Mouse (Mus musculus) heart, embryonic 14.5 days (tissue): ENCODE data around the gene Foxk2. TPM values are rescaled to one million over a fixed set of nuclear protein-coding genes. Genes with fewer than 3 reads are reported as not detected.

Source experiments
- ATAC-seq: fragments of 200-750 bp; cut with Nextera tagmentation; 2 replicates; pipeline ENCODE4 v1.8.0; 2017; ENCODE audit warnings: low read depth, moderate TSS enrichment; ENCODE audit not compliant: insufficient number of reproducible peaks, insufficient read depth, low FRiP score
- H3K27ac ChIP-seq, 2 experiments: fragments of 200-500 bp in 1 of 2; fragments of 300-500 bp in 1 of 2; sonication (generic) in 1 of 2; replicated peaks in 1 of 2; 2 replicates each; pipeline ENCODE4 v1.5.1; 2012 to 2014; ENCODE audit warnings: low read depth in 2 of 2, low read length in 2 of 2, control low read depth in 1 of 2, mild to moderate bottlenecking in 1 of 2, mixed read lengths in 1 of 2; ENCODE audit not compliant: control insufficient read depth in 1 of 2, insufficient read depth in 1 of 2
- H3K27me3 ChIP-seq: fragments of 300-500 bp; sonication (generic); 2 replicates; pipeline ENCODE4 v1.6.1; 2014; ENCODE audit warnings: mild to moderate bottlenecking, low read length, control low read depth; ENCODE audit not compliant: control insufficient read depth, insufficient read depth
- H3K36me3 ChIP-seq: fragments of 300-500 bp; sonication (generic); 2 replicates; pipeline ENCODE4 v1.6.1; 2014; ENCODE audit warnings: mild to moderate bottlenecking, control low read depth, low read length, mixed read lengths; ENCODE audit not compliant: control insufficient read depth, insufficient read depth
- H3K4me1 ChIP-seq, 2 experiments: fragments of 200-500 bp in 1 of 2; fragments of 300-500 bp in 1 of 2; sonication (generic) in 1 of 2; 2 replicates each; pipeline ENCODE4 v1.6.1; 2012 to 2014; ENCODE audit warnings: low read length in 2 of 2, control low read depth in 1 of 2, mixed read lengths in 1 of 2; ENCODE audit not compliant: control insufficient read depth in 2 of 2, insufficient read depth in 2 of 2
- H3K4me2 ChIP-seq: fragments of 300-500 bp; sonication (generic); 2 replicates; pipeline ENCODE4 v1.6.1; 2014; ENCODE audit warnings: mild to moderate bottlenecking, low read length
- H3K4me3 ChIP-seq, 2 experiments: fragments of 200-500 bp in 1 of 2; fragments of 300-500 bp in 1 of 2; sonication (generic) in 1 of 2; 2 replicates each; pipeline ENCODE4 v1.5.1; 2012 to 2014; ENCODE audit warnings: low read length in 2 of 2, mild to moderate bottlenecking in 2 of 2, control low read depth in 1 of 2, low read depth in 1 of 2, moderate library complexity in 1 of 2; ENCODE audit not compliant: control insufficient read depth in 1 of 2, insufficient read depth in 1 of 2
- H3K9ac ChIP-seq: fragments of 300-500 bp; sonication (generic); 2 replicates; pipeline ENCODE4 v1.6.1; 2014; ENCODE audit warnings: mild to moderate bottlenecking, low read length
- H3K9me3 ChIP-seq: fragments of 300-500 bp; sonication (generic); 2 replicates; pipeline ENCODE4 v1.6.1; 2016; ENCODE audit warnings: low read length, control low read depth; ENCODE audit not compliant: control insufficient read depth
- WGBS: fragments of 180-500 bp; shearing (Covaris S2); extraction: QIAGEN DNeasy Blood & Tissue Kit; methylation state at CpG from one replicate; pipeline ENCODE4 v1.1.7; 2014; 5-methylcytosine and 5-hydroxymethylcytosine counted together
- polyA plus RNA-seq: library from polyadenylated mRNA; unstranded; fragments of >200 nt; fragmentation: Nextera tagmentation; extraction: Ambion mirVana; gene quantifications from 2 replicates; pipeline ENCODE4 v1.2.1, GENCODE M21; 2014

Foxk2 gene
- 9.2 TPM in 2 replicates for polyA plus RNA-seq

DNA sequence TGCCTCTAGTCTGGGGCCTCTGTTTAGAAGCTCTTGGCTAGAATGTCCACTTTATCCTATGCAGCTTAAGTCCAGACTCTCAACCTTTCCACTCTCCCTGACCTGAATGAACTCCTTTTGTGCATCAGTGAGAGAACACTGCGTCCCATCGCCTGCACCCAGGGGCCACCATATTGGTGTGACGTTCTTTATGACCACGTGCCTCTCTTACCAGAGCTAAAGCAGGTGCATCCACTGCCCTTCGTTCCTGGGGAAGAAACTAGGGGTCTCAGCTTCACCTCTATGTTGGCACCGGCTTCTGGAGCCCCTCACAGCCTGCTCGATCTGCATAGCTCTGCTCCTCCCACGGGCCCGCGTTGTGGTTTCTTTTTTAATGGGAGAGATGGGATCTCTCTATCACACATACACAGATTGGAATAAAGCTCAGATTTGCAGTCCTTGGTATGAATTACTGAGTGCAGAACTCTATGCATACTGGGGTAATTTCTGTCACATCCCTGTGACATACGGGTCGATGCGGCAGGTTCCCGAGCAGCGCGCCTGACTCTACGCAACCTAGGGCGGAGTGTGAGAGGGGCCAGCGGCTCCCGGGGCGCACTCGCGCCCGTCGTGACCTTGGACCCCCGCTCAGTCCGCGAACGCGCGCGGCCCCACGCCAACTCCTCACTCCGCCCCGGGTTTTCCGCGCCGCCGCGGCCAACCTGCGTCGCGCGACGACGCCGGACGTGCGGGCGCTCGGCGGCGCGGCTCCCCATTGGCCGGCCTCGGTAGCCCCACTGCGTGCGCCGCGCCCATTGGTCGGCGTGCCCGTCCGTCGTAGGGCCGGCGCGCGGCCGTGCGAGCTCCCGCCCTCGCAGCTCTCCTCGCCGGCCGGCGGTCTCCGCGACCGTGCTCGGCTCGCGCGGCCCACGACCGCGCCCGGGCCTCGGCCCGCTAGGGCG, at the start of gene Foxk2:
Foxk2 (plus strand) TSS at position 831 of the 941 bp plus-strand sequence.
- H3K27me3 ChIP-seq: no peaks in the 10 kb centered on the region
- H3K4me1 ChIP-seq: peaks cover 5 to 13% of the 10 kb centered on the region in 2 experiments
- H3K9ac ChIP-seq: peak within 1 kb of the TSS; percentile 97
- ATAC-seq: peak; percentile 97
- H3K9me3 ChIP-seq: no peaks in the 10 kb centered on the region
- peak within 1 kb of the TSS; percentile 81 to 92 for H3K27ac ChIP-seq
- H3K36me3 ChIP-seq: peaks cover 55% of the 10 kb centered on the region
- peak within 1 kb of the TSS; percentile 88 for H3K4me2 ChIP-seq
- WGBS: under 1% methylated on average over 78 of the region's 91 CpGs
- H3K4me3 ChIP-seq: peak within 1 kb of the TSS; percentile 75 to 96

DNA sequence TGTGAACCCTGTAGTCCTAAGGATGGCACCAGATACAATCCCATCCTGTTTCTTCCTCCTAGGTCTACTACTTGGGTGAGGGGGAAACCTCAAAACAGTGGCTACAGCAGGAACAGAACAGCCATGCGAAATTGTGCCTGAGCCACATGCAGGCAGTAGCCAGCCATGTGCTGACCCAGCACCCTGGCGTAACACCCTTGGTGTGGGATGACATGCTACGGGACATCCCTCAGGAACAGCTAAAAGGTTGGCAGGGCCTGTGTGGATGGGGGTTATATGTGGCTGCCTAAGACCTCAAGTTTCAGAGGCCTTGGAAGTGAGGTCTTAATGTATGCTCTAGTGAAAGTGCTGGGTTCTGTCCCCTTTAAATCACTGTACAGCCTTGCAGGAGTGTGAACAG, 43.0 kb upstream of the Foxk2 start:
- H3K4me3 ChIP-seq: no peak overlapping the region
- H3K9me3 ChIP-seq: no peaks in the 10 kb centered on the region
- no peak overlapping the region for H3K9ac ChIP-seq
- H3K4me2 ChIP-seq: no peak overlapping the region
- H3K27me3 ChIP-seq: no peaks in the 10 kb centered on the region
- peaks cover 69% of the 10 kb centered on the region for H3K36me3 ChIP-seq
- WGBS: 93% methylated on average over 3 of the region's 3 CpGs
- H3K4me1 ChIP-seq: peaks cover 3 to 11% of the 10 kb centered on the region in 2 experiments; a peak in 2 of 4 replicates
- no peak overlapping the region for H3K27ac ChIP-seq
- ATAC-seq: no peak

DNA sequence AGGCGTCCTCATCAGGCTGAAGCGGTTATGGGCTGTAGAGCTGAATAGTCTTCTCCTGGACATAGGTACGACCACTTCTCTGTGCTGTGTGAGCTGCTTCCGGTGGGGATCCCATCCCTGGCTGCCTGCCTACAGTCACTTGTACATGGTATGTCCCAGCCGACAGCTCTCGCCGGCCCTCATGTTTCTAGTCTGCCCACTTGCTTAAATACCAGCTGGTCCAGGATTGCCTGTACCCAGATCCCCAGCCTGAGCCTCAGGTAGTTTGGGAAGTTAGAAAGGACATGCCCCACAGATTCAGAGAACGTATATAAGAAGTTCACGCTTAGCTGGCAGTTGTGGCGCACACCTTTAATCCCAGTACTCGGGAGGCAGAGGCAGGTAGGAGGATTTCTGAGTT, 40.0 kb upstream of the Foxk2 start:
- H3K27ac ChIP-seq: no peak overlapping the region
- no peak overlapping the region for H3K4me3 ChIP-seq
- H3K27me3 ChIP-seq: no peaks in the 10 kb centered on the region
- ATAC-seq: no peak
- H3K4me2 ChIP-seq: no peak overlapping the region
- peaks cover 3 to 12% of the 10 kb centered on the region in 2 experiments; a peak in 2 of 4 replicates for H3K4me1 ChIP-seq
- H3K9me3 ChIP-seq: no peaks in the 10 kb centered on the region
- H3K9ac ChIP-seq: no peak overlapping the region
- 80% methylated on average over 11 of the region's 11 CpGs for WGBS
- peaks cover 84% of the 10 kb centered on the region for H3K36me3 ChIP-seq

DNA sequence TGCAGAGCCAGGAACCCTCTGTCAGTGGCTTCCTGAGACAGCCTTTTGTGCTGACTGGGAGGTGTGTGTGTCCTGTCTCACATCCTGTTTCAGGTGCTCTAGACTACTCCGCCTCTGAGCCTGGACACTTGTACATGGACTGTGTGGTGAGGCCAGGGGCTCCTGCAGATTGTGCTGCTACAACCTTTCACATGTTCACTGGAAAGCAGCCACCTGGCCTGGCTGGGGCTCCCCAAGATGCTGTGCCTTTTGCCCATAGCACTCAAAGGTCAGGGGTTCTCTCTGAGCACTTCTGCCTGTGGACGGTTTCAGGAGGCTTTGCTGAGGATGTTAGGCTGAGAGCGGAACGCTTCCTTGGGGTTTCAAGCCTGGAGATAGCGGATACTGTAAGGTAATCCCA, 39.0 kb upstream of the Foxk2 start:
- no peaks in the 10 kb centered on the region for H3K9me3 ChIP-seq
- no peak overlapping the region for H3K4me2 ChIP-seq
- no peaks in the 10 kb centered on the region for H3K27me3 ChIP-seq
- no peak overlapping the region for H3K27ac ChIP-seq
- WGBS: 86% methylated on average over 5 of the region's 5 CpGs
- H3K9ac ChIP-seq: no peak overlapping the region
- H3K4me3 ChIP-seq: no peak overlapping the region
- peaks cover 91% of the 10 kb centered on the region for H3K36me3 ChIP-seq
- no peak for ATAC-seq
- peaks cover 3 to 12% of the 10 kb centered on the region in 2 experiments; a peak in 2 of 4 replicates for H3K4me1 ChIP-seq

DNA sequence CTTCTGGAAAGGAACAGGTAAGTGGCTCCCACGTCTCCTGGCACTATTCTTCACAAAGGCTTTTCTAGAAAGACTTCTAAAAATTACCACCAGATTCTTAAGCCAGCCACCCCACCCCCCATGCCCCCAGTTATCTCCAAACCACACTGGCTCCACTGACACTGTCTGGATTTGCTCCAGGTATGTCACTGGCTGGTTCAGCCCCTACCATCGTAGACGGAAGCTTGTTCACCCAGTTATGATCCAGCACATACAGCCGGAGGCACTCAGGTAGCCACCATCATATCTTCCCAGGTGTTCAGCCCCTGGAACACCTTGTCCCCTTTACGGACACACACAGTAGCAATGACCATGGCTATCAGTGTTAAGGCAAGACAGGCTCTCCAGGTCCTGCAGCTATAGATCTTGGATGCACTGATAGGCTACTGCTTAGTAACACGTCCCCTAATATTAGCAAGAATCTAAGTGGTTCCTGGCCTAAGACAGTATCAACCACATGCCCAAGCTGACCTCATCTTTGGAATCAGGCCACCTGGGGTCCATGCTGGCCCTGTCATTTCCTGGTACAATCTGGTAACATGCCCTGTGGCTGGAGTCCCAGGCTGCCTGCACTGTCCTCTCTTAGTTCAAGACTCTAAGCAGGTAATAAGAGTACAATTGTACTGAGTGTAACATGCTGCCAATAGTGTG, 38.3 kb upstream of the Foxk2 start:
- no peak overlapping the region for H3K4me2 ChIP-seq
- H3K4me3 ChIP-seq: no peak overlapping the region
- H3K4me1 ChIP-seq: peaks cover 3 to 12% of the 10 kb centered on the region in 2 experiments; a peak in 2 of 4 replicates
- no peak overlapping the region for H3K9ac ChIP-seq
- 0 out of 4 replicates have a peak overlapping the region, but pooled peaks of 1 of the 2 experiments have one; percentile 19 for H3K27ac ChIP-seq
- no peaks in the 10 kb centered on the region for H3K27me3 ChIP-seq
- 66% methylated on average over 6 of the region's 6 CpGs for WGBS
- no peaks in the 10 kb centered on the region for H3K9me3 ChIP-seq
- no peak for ATAC-seq
- H3K36me3 ChIP-seq: peaks cover 95% of the 10 kb centered on the region

DNA sequence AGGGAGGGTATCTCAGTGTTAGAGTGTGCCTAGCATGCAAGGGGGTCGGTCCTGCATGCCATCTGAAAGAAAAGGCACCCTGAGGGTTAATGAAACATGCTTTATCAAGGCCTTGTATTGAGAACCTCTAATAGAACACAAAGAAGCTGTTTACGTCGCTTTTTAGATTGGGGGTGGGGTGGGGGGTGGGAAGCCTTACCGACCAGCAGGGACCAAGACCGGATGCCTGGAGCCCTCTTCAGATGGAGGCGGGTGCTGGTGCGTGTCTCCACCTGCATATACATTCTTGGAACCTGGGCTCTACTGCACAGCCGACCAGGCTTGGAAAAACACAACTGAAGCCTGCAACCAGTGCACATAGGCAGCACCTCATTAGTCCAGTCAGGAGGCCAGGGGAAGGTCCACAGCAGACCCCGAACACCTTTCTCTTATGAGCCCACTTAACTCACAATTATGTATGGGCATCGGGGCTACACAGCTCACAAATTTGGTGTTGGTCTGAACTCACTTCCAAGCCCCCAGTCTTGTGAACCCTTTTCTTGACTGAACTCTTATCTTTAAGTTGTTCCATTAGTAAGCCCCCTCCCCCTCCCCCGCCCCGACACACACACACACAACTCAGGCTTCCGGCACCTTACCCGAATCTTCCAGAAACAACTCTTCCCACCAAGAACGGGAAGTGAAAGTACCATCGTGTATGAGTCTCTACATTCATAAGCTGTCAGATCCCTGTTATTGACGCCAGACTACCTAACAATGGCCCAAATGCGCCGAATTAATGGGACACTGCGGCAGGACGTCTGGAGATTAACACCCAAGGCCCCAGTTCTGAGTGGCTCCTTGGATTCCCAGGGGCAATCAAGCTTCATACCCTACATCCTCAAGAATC, 31.4 kb upstream of the Foxk2 start:
- no peak for ATAC-seq
- Histone ChIP-seq H3K9me3 (no peaks in the 10 kb centered on the region), H3K27ac (peak overlapping the region; percentile 79 to 88), H3K36me3 (peaks cover 41% of the 10 kb centered on the region), H3K27me3 (no peaks in the 10 kb centered on the region), H3K4me2 (peak overlapping the region; percentile 77), H3K4me3 (peak overlapping the region; percentile 69 to 93), H3K4me1 (peaks cover 17 to 36% of the 10 kb centered on the region in 2 experiments), H3K9ac (peak overlapping the region; percentile 81)
- 19% methylated on average over 21 of the region's 21 CpGs for WGBS

DNA sequence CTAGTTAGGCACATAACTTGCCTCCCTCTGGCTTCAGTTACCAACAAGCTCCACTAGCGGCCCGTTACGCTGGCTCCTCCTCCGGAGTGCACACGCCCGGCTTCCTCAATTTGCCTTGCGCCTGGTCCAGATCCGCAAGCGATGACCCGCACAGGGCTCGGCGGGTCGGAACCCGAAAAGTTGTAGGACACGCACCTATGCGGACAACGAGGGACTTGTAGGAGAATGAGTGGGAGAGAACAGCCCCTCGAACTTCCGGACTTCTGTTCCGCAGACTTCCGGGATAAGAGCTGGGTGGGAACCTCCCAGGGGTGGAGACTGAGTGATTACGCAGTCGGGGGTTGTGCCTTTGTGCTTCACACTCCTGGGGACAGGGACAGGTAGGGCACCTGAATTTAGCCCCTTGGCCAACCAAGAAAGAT, 30.8 kb upstream of the Foxk2 start, which contains the start of gene Cybc1:
Cybc1 (minus strand) TSS at position 305 of the 422 bp plus-strand sequence.
- H3K4me1 ChIP-seq: peaks cover 17 to 36% of the 10 kb centered on the region in 2 experiments
- peak within 1 kb of the TSS; percentile 81 for H3K9ac ChIP-seq
- H3K4me2 ChIP-seq: peak within 1 kb of the TSS; percentile 77
- H3K4me3 ChIP-seq: peak within 1 kb of the TSS; percentile 69 to 93
- H3K9me3 ChIP-seq: no peaks in the 10 kb centered on the region
- H3K36me3 ChIP-seq: peaks cover 34% of the 10 kb centered on the region
- ATAC-seq: peak; percentile 81
- no peaks in the 10 kb centered on the region for H3K27me3 ChIP-seq
- under 1% methylated on average over 23 of the region's 23 CpGs for WGBS
- peak within 1 kb of the TSS; percentile 79 to 88 for H3K27ac ChIP-seq
